Mouse (Mus musculus): ENCODE measurements around the gene Mob1b. TPM values are rescaled to one million over a fixed set of nuclear protein-coding genes. Genes with fewer than 3 reads are reported as not detected.

Mob1b gene
- total and polyA plus RNA-seq, 3 experiments, result 12.2 to 14.0 TPM; not detected in 1

DNA sequence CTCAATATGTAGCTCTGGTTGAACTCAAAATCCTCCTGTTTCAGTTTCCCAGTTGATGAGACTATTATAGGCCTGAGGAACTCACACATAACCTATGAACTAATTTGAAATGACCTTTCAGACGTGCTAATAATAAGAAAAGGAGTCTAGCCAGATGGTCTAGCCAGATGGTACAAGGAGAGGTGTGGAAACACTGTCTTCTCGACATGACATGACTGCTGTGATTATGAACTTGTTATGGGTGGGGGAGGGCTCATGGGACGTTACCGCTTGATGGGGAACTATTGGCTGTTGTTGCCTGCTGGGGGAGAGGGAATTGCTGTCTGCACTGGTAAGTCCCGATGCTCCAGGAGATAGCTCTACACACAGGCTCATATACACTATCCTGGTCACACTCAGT is 23.4 kb upstream of the Mob1b start:
- no peaks in the 10 kb centered on the region for H3K4me1 ChIP-seq (ENCODE audit: control insufficient read depth in 1 of 2, insufficient read depth in 2 of 2, low read length in 2 of 2)
- no peak for TF ChIP-seq GABPA (IDR thresholded peaks at IDR 0.05; ENCODE audit: low read depth, low read length)
- no peak for TF ChIP-seq ZNF384 (IDR thresholded peaks at IDR 0.05; ENCODE audit: low read depth, low read length)
- TF ChIP-seq USF2 (IDR thresholded peaks at IDR 0.05; ENCODE audit: borderline replicate concordance in 1 of 2, insufficient read depth in 1 of 2, low read depth in 1 of 2, low read length in 2 of 2), result no peak
- TF ChIP-seq ELF1 (IDR thresholded peaks at IDR 0.05; ENCODE audit: low read depth, low read length), result no peak
- no peak for TF ChIP-seq NRF1 (IDR thresholded peaks at IDR 0.05; ENCODE audit: insufficient read depth, low read depth, low read length, poor library complexity, severe bottlenecking)
- no peak for TF ChIP-seq CTCF (IDR thresholded peaks at IDR 0.05 in 2 of 3, conservative IDR thresholded peaks at IDR 0.05 in 1 of 3; ENCODE audit: control insufficient read depth in 1 of 3, insufficient read depth in 1 of 3, low read depth in 2 of 3, low read length in 3 of 3, poor library complexity in 1 of 3, severe bottlenecking in 1 of 3)
- TF ChIP-seq MEF2A (IDR thresholded peaks at IDR 0.05; ENCODE audit: extremely low read depth, insufficient replicate concordance, low read depth, low read length, poor library complexity, severe bottlenecking), result no peak
- no peak for TF ChIP-seq POLR2A (IDR thresholded peaks at IDR 0.05; ENCODE audit: control insufficient read depth in 1 of 2, insufficient read depth in 1 of 2, low read depth in 1 of 2, low read length in 2 of 2, poor library complexity in 1 of 2)
- no peak for TF ChIP-seq TCF12 (IDR thresholded peaks at IDR 0.05; ENCODE audit: low read depth, low read length)
- TF ChIP-seq NELFE (IDR thresholded peaks at IDR 0.05; ENCODE audit: low read depth, low read length), result no peak
- no peak for DNase-seq (ENCODE audit: low read depth, low spot score)
- H3K4me3 ChIP-seq (ENCODE audit: control insufficient read depth in 1 of 2, insufficient read depth in 1 of 2, low read depth in 2 of 2, low read length in 2 of 2), result no peak overlapping the region
- H3K36me3 ChIP-seq (ENCODE audit: control insufficient read depth in 1 of 2, insufficient read depth in 2 of 2, low read length in 2 of 2), result no peaks in the 10 kb centered on the region
- H3K9me3 ChIP-seq (replicated peaks; ENCODE audit: insufficient read depth, low read length), result no peaks in the 10 kb centered on the region
- no peak overlapping the region for H3K9ac ChIP-seq (ENCODE audit: control insufficient read depth, low read depth, low read length, poor library complexity, severe bottlenecking)
- no peaks in the 10 kb centered on the region for H3K27me3 ChIP-seq (ENCODE audit: control insufficient read depth in 1 of 2, insufficient read depth in 2 of 2, low read length in 2 of 2)
- no peaks in the 10 kb centered on the region for H3K79me2 ChIP-seq (ENCODE audit: control insufficient read depth, insufficient read depth, low read length, poor library complexity)
- H3K27ac ChIP-seq (ENCODE audit: control insufficient read depth, low read depth, low read length), result no peak overlapping the region

DNA sequence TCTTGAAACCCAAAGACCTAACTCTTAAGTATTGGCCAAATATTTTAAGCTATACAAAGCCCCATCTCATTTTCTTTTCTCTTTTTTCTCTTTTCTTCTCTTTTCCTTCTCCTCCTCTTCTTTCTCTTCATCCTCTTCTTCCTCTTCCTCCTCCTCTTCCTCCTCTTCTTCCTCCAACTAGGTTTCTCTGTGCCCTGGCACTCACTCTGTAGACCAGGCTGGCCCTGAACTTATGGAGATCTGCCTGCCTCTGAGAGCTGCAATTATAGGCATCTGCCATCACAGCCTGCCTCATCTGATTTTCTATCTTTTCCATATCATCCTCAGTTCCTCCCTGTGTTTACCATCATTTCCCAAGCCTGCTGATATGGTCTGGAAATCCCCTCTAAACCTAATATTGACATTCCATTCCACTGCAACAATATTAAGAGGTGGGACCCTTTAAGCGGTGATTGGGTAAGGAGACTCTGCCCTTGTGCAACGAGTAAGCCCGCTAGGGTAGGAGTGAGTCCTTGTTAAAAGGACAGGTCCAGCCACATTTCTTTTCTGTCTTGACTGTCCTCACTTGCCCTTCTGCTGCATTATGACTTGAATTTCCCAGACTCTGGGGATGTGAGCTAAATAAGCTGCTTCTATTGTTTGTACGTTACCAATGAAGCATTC is 21.3 kb upstream of the Mob1b start:
- TF ChIP-seq CTCF (IDR thresholded peaks at IDR 0.05 in 2 of 3, conservative IDR thresholded peaks at IDR 0.05 in 1 of 3; ENCODE audit: control insufficient read depth in 1 of 3, insufficient read depth in 1 of 3, low read depth in 2 of 3, low read length in 3 of 3, poor library complexity in 1 of 3, severe bottlenecking in 1 of 3) (no peak), MAZ (IDR thresholded peaks at IDR 0.05; ENCODE audit: low read depth, low read length) (no peak), USF1 (IDR thresholded peaks at IDR 0.05; ENCODE audit: low read depth, low read length) (no peak)
- H3K27me3 ChIP-seq (ENCODE audit: control insufficient read depth in 1 of 2, insufficient read depth in 2 of 2, low read length in 2 of 2), result no peaks in the 10 kb centered on the region
- no peaks in the 10 kb centered on the region; a peak in 1 of 4 replicates for H3K36me3 ChIP-seq (ENCODE audit: control insufficient read depth in 1 of 2, insufficient read depth in 2 of 2, low read length in 2 of 2)
- no peaks in the 10 kb centered on the region for H3K79me2 ChIP-seq (ENCODE audit: control insufficient read depth, insufficient read depth, low read length, poor library complexity)
- no peak overlapping the region for H3K4me3 ChIP-seq (ENCODE audit: control insufficient read depth in 1 of 2, insufficient read depth in 1 of 2, low read depth in 2 of 2, low read length in 2 of 2)
- peaks cover 0 to 3% of the 10 kb centered on the region in 2 experiments; a peak in 1 of 4 replicates for H3K4me1 ChIP-seq (ENCODE audit: control insufficient read depth in 1 of 2, insufficient read depth in 2 of 2, low read length in 2 of 2)
- no peak overlapping the region for H3K9ac ChIP-seq (ENCODE audit: control insufficient read depth, low read depth, low read length, poor library complexity, severe bottlenecking)
- no peaks in the 10 kb centered on the region for H3K9me3 ChIP-seq (replicated peaks; ENCODE audit: insufficient read depth, low read length)
- DNase-seq (ENCODE audit: low read depth, low spot score), result no peak
- H3K27ac ChIP-seq (ENCODE audit: control insufficient read depth, low read depth, low read length), result no peak overlapping the region

DNA sequence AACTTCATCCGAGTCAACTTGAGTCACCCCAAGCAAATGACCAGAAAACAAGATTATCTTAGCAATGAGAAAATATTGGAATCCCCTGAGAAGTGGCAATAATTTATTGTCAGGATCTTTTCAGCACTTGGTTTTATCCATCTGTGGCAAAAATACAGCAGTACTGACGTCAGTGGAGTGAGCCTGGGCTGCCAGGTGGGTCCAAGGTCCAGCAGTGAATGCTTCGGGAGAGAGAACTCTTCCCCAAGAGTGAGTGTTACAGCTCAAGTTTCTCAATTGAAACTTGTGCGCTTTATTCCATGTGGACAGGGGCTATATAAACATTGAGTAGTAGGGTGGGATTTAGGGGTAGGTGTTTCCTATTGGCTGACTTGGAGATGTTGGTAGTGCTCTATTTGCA is 18.6 kb upstream of the Mob1b start:
- no peak for DNase-seq (ENCODE audit: low read depth, low spot score)
- Histone ChIP-seq H3K27ac (ENCODE audit: control insufficient read depth, low read depth, low read length) (no peak overlapping the region), H3K36me3 (ENCODE audit: control insufficient read depth in 1 of 2, insufficient read depth in 2 of 2, low read length in 2 of 2) (no peaks in the 10 kb centered on the region; a peak in 1 of 4 replicates)
- TF ChIP-seq TAL1 (IDR thresholded peaks at IDR 0.05; ENCODE audit: low read length) (no peak), UBTF (IDR thresholded peaks at IDR 0.05; ENCODE audit: borderline replicate concordance, insufficient read depth, low read depth, low read length) (no peak), NRF1 (IDR thresholded peaks at IDR 0.05; ENCODE audit: insufficient read depth, low read depth, low read length, poor library complexity, severe bottlenecking) (no peak), TBP (IDR thresholded peaks at IDR 0.05; ENCODE audit: low read depth, low read length) (no peak), RCOR1 (IDR thresholded peaks at IDR 0.05; ENCODE audit: low read depth, low read length) (no peak), MEF2A (IDR thresholded peaks at IDR 0.05; ENCODE audit: extremely low read depth, insufficient replicate concordance, low read depth, low read length, poor library complexity, severe bottlenecking) (no peak), POLR2AphosphoS2 (IDR thresholded peaks at IDR 0.05; ENCODE audit: low read length) (no peak), CTCF (IDR thresholded peaks at IDR 0.05 in 2 of 3, conservative IDR thresholded peaks at IDR 0.05 in 1 of 3; ENCODE audit: control insufficient read depth in 1 of 3, insufficient read depth in 1 of 3, low read depth in 2 of 3, low read length in 3 of 3, poor library complexity in 1 of 3, severe bottlenecking in 1 of 3) (no peak), EP300 (IDR thresholded peaks at IDR 0.05; ENCODE audit: low read depth in 1 of 2, low read length in 2 of 2) (no peak), GABPA (IDR thresholded peaks at IDR 0.05; ENCODE audit: low read depth, low read length) (no peak), ZNF384 (IDR thresholded peaks at IDR 0.05; ENCODE audit: low read depth, low read length) (no peak), USF1 (IDR thresholded peaks at IDR 0.05; ENCODE audit: low read depth, low read length) (no peak), JUND (IDR thresholded peaks at IDR 0.05; ENCODE audit: low read depth, low read length) (no peak), MYC (IDR thresholded peaks at IDR 0.05; ENCODE audit: low read depth, low read length) (no peak), ZKSCAN1 (IDR thresholded peaks at IDR 0.05; ENCODE audit: low read depth, low read length) (no peak), CHD1 (IDR thresholded peaks at IDR 0.05; ENCODE audit: low read depth, low read length) (no peak)

More for the DNA sequence above, 18.6 kb upstream of the Mob1b start:
- Histone ChIP-seq H3K4me3 (ENCODE audit: control insufficient read depth in 1 of 2, insufficient read depth in 1 of 2, low read depth in 2 of 2, low read length in 2 of 2) (no peak overlapping the region), H3K9me3 (replicated peaks; ENCODE audit: insufficient read depth, low read length) (no peaks in the 10 kb centered on the region), H3K4me1 (ENCODE audit: control insufficient read depth in 1 of 2, insufficient read depth in 2 of 2, low read length in 2 of 2) (peaks cover 0 to 3% of the 10 kb centered on the region in 2 experiments; a peak in 1 of 4 replicates), H3K79me2 (ENCODE audit: control insufficient read depth, insufficient read depth, low read length, poor library complexity) (no peaks in the 10 kb centered on the region), H3K9ac (ENCODE audit: control insufficient read depth, low read depth, low read length, poor library complexity, severe bottlenecking) (no peak overlapping the region), H3K27me3 (ENCODE audit: control insufficient read depth in 1 of 2, insufficient read depth in 2 of 2, low read length in 2 of 2) (no peaks in the 10 kb centered on the region)

Measured in MEL (cell line).